Mouse (Mus musculus) heart, embryonic 11.5 days (tissue): ENCODE data around the gene Cfap97d2. TPM values are rescaled to one million over a fixed set of nuclear protein-coding genes. Genes with fewer than 3 reads are reported as not detected.

ENCODE experiments used
- ATAC-seq: fragments of 200-750 bp; cut with Nextera tagmentation; replicated peaks from 2 replicates; pipeline ENCODE4 v1.8.0; 2017; ENCODE audit warnings: moderate library complexity; ENCODE audit not compliant: insufficient number of reproducible peaks, low FRiP score, low TSS enrichment
- H3K27ac ChIP-seq: fragments of 300-500 bp; sonication (generic); 2 replicates; pipeline ENCODE4 v1.5.1; 2014; ENCODE audit warnings: mild to moderate bottlenecking, low read depth, low read length
- H3K27me3 ChIP-seq: fragments of 300-500 bp; sonication (generic); 2 replicates; pipeline ENCODE4 v1.6.1; 2014; ENCODE audit warnings: mild to moderate bottlenecking, low read length, mixed read lengths; ENCODE audit not compliant: control insufficient read depth, insufficient read depth
- H3K36me3 ChIP-seq: fragments of 300-500 bp; sonication (generic); 2 replicates; pipeline ENCODE4 v1.6.1; 2014; ENCODE audit warnings: mild to moderate bottlenecking, low read length, moderate library complexity, mixed read lengths; ENCODE audit not compliant: control insufficient read depth, insufficient read depth
- H3K4me1 ChIP-seq: fragments of 300-500 bp; sonication (generic); 2 replicates; pipeline ENCODE4 v1.6.1; 2014; ENCODE audit warnings: low read length; ENCODE audit not compliant: control insufficient read depth, insufficient read depth
- H3K4me2 ChIP-seq: fragments of 300-500 bp; sonication (generic); 2 replicates; pipeline ENCODE4 v1.6.1; 2014; ENCODE audit warnings: mild to moderate bottlenecking, moderate library complexity
- H3K4me3 ChIP-seq: fragments of 300-500 bp; sonication (generic); 2 replicates; pipeline ENCODE4 v1.5.1; 2014; ENCODE audit warnings: low read depth, low read length
- H3K9ac ChIP-seq: fragments of 300-500 bp; sonication (generic); 2 replicates; pipeline ENCODE4 v1.6.1; 2014; ENCODE audit warnings: mild to moderate bottlenecking, low read depth, low read length, moderate library complexity
- H3K9me3 ChIP-seq: fragments of 300-500 bp; sonication (generic); replicated peaks from 2 replicates; pipeline ENCODE4 v1.6.1; 2016; ENCODE audit warnings: low read length; ENCODE audit not compliant: control insufficient read depth
- WGBS: fragments of 180-500 bp; shearing (Covaris S2); extraction: QIAGEN DNeasy Blood & Tissue Kit; methylation state at CpG from one replicate; pipeline ENCODE4 v1.1.7; 2014; ENCODE audit not compliant: insufficient replicate concordance; 5-methylcytosine and 5-hydroxymethylcytosine counted together
- polyA plus RNA-seq: library from polyadenylated mRNA; unstranded; fragments of >200 nt; fragmentation: Nextera tagmentation; extraction: Ambion mirVana; gene quantifications from 2 replicates; pipeline ENCODE4 v1.2.1, GENCODE M21; 2014

Cfap97d2 gene
- polyA plus RNA-seq, 1 experiment from 2014 or later: not detected

DNA sequence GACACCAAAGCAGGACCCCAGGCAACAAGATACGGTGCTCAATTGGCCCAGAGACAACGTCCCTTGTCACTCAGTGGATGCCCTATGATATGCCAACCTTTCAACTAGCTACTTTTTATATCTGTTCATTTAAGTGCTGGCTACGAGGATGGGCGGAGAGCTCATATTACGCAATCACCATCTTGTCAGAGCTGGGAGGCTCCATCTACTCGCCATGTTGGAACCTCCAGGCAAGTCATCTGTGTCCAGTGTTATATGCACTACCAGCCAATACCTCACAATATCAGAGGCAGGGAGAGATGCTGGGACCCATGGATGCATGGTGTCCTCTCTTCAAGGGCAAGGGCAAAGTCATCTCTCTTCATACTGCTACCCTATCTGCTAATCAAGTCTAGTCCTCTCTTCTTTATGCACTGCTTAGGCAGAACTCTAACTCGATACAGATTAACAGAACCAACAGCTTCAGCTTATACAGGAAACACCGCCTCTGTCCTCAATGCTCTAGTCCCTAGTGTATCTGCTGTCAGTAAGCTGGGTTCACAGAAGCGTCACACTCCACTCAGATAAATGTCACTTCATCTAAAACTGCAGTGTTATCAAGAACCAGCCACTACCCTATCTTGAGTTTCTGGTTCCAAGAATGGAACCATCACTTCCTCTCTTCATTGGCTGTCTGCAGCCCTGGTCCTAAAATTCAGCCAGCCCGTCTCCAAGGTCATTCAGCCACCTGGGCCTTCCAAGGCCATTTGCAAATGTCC, 34.3 kb upstream of the Cfap97d2 start:
- 68% methylated on average over 10 of the region's 10 CpGs for WGBS
- Histone ChIP-seq H3K9ac (no peak overlapping the region), H3K4me1 (peaks cover 76% of the 10 kb centered on the region), H3K36me3 (no peaks in the 10 kb centered on the region), H3K9me3 (no peaks in the 10 kb centered on the region), H3K4me3 (no peak overlapping the region), H3K27ac (no peak overlapping the region), H3K27me3 (no peaks in the 10 kb centered on the region), H3K4me2 (no peak overlapping the region)
- no peak for ATAC-seq

DNA sequence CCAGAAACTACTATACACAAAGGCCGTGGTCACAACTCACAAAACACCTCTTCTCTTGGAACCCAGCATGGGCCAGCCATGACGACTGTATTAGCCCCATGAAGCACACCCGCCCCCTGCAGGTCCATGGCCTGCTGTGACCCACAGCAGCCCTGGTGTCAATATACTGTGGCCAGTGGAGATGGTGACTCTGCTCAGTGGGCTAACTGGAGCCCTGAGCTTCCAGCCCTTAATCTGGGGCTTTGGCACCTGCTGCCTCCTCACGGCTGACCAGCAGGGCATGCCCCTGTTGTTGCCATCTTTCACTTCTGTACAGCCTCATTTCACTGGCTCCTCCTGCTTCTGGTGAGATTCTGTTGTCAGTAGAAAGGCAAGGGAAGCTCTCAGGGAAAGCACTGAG, 32.5 kb upstream of the Cfap97d2 start:
- no peaks in the 10 kb centered on the region for H3K36me3 ChIP-seq
- no peak for ATAC-seq
- H3K4me3 ChIP-seq: no peak overlapping the region
- H3K27ac ChIP-seq: peak overlapping the region; percentile 16; the same call in 1 of the 2 replicates
- H3K9me3 ChIP-seq: no peaks in the 10 kb centered on the region
- peak overlapping the region; percentile 19; the same call in 1 of the 2 replicates for H3K4me2 ChIP-seq
- H3K27me3 ChIP-seq: no peaks in the 10 kb centered on the region
- 62% methylated on average over 4 of the region's 4 CpGs for WGBS
- peak overlapping the region; percentile 47; the same call in 1 of the 2 replicates for H3K9ac ChIP-seq
- peaks cover 67% of the 10 kb centered on the region for H3K4me1 ChIP-seq

DNA sequence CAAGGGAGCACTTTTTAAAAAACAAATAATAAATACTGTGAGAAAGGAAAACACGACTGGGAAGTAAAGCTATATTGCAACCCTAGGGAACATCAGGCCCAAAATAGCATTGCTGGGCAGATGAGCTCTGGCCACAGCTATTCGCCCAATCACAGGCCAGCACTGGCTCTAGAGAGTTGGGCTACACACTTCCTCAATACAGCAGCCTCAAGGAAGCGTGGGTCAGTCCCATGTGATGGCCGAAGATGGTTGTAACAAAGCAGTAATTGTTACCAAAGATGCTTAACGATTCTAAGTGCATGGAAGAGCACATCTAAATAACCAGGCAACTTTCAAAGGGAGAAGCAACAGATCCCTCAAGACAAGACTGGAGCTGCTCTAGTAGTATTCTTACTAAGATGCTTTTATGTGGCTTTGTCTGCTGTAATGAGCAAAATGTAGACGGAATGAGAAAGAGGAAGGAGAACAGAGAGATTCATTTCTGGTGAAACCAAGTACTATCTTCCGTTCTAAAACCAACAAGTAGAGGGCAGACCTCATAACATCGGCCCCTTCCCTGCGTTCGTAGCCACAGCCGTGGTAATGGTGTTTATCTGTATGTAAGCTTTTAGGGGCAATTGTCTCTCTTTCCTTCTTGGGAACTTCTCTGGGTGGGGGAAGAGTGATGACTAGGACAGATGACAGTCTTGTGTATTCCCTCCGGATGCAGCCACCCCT, 31.2 kb upstream of the Cfap97d2 start:
- Histone ChIP-seq H3K4me3 (no peak overlapping the region), H3K27ac (0 out of 2 replicates have a peak overlapping the region, but pooled peaks have one; percentile 30), H3K9ac (no peak overlapping the region), H3K4me1 (peaks cover 56% of the 10 kb centered on the region), H3K36me3 (no peaks in the 10 kb centered on the region), H3K27me3 (peaks cover 4% of the 10 kb centered on the region; the same call in 1 of the 2 replicates), H3K4me2 (peak overlapping the region; percentile 77), H3K9me3 (no peaks in the 10 kb centered on the region)
- WGBS: 40% methylated on average over 12 of the region's 12 CpGs
- ATAC-seq: no peak

DNA sequence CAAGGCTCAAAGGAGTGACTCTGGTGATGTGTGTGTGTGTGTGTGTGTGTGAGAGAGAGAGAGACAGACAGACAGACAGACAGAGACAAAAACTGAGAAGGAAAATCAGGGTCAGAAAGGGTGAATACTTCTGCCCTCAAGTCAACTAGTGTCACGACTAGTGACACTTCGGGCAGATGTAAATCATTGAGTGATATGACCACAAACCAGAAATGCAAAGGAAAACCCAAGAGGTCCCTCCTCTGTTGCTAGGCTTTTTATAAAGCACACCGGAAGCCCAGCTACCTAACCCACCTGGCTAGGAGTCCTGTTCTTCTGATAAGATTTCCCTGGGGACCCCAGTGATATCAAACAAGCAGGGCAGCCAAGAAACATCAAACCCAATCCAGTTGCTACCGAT, 30.6 kb upstream of the Cfap97d2 start:
- H3K4me2 ChIP-seq: peak overlapping the region; percentile 77
- 54% methylated on average over 4 of the region's 4 CpGs for WGBS
- peaks cover 4% of the 10 kb centered on the region; the same call in 1 of the 2 replicates for H3K27me3 ChIP-seq
- H3K4me3 ChIP-seq: peak overlapping the region; percentile 72
- H3K9ac ChIP-seq: peak overlapping the region; percentile 24; the same call in 1 of the 2 replicates
- no peak for ATAC-seq
- H3K4me1 ChIP-seq: peaks cover 49% of the 10 kb centered on the region
- no peak overlapping the region for H3K27ac ChIP-seq
- H3K9me3 ChIP-seq: no peaks in the 10 kb centered on the region
- no peaks in the 10 kb centered on the region for H3K36me3 ChIP-seq

DNA sequence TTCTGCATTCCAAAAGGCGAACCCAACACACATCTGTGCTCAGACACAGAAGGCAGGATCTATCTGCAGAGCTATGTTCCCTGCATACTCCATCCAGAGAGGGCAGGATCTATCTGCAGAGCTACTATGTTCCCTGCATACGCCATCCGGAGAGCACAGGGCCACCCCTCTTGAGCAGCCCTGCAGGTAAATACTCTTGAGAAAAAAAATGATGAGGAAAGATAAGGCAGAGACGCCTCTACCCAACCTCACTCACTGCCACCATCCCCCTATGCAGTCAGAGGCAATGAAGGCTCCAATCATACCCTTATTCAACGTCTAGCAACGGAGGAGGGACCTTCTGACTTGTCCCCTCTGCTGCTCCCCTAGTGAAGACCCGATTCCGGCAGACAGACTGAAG, 30.2 kb upstream of the Cfap97d2 start:
- peak overlapping the region; percentile 77 for H3K4me2 ChIP-seq
- 36% methylated on average over 8 of the region's 8 CpGs for WGBS
- no peak for ATAC-seq
- H3K27ac ChIP-seq: 0 out of 2 replicates have a peak overlapping the region, but pooled peaks have one; percentile 70
- peaks cover 4% of the 10 kb centered on the region; the same call in 1 of the 2 replicates for H3K27me3 ChIP-seq
- H3K36me3 ChIP-seq: no peaks in the 10 kb centered on the region
- peaks cover 46% of the 10 kb centered on the region for H3K4me1 ChIP-seq
- H3K9ac ChIP-seq: peak overlapping the region; percentile 78
- no peaks in the 10 kb centered on the region for H3K9me3 ChIP-seq
- peak overlapping the region; percentile 72 for H3K4me3 ChIP-seq

DNA sequence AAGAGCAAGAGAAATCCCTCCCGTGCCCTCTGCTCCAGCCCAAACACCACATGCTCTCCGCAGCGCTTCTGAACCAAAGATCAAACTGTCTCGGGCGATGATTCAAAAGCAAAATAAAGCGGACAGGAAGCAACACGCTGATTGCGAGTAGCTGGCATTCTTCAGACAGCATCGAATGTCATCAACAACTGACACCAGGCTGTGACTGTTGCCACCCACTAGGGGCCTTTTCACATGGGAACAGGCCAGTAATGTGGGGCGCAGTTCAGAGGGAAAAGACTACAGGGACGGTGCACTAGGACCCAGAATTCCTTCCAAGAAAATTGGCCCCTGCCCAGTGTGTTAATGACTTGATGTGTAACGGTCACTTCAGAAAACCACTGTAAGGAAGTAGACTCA, 29.4 kb upstream of the Cfap97d2 start:
- no peak for ATAC-seq
- Histone ChIP-seq H3K27me3 (peaks cover 4% of the 10 kb centered on the region; the same call in 1 of the 2 replicates), H3K4me2 (peak overlapping the region; percentile 77), H3K9ac (peak overlapping the region; percentile 78), H3K4me3 (peak overlapping the region; percentile 72), H3K27ac (peak overlapping the region; percentile 77), H3K9me3 (no peaks in the 10 kb centered on the region), H3K4me1 (peaks cover 38% of the 10 kb centered on the region), H3K36me3 (no peaks in the 10 kb centered on the region)
- WGBS: under 1% methylated on average over 12 of the region's 12 CpGs

DNA sequence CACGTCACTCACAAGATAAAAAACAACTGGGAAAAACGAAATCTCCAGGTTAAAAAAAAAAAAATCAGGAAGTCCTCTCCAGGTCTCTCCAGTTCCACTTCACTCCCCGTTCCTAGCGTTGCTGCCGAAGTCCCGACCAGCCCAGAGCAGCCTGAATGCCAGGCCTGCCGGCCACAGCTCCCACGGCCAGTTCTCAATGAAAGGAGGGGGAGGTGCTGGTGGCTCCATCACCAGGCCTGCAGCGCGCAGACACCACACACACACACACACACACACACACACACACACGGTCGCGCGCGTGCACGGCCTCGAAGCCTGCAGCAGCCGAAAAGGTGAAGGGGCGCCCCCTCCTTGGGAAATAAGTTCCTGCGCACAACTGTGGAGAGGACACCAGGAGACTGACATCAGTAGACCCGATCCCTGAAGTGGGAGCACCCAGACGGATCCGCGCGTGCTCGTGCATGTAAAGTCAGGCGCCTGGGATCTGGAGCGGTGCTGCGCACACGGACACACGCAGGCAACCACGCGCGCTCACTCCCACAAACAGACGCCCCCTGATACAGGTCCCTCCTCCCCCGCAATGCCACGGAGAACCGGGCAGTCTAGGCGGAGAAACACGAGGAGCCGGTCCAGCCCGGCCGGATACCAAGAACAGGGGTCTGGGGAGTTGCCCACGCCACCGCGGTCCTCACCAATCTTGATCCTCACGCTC, 28.8 kb upstream of the Cfap97d2 start:
- H3K27ac ChIP-seq: peak overlapping the region; percentile 77
- H3K4me1 ChIP-seq: peaks cover 33% of the 10 kb centered on the region
- H3K36me3 ChIP-seq: no peaks in the 10 kb centered on the region
- H3K9ac ChIP-seq: peak overlapping the region; percentile 78
- no peaks in the 10 kb centered on the region for H3K9me3 ChIP-seq
- under 1% methylated on average over 44 of the region's 47 CpGs for WGBS
- peak overlapping the region; percentile 72 for H3K4me3 ChIP-seq
- peak; percentile 25 for ATAC-seq
- H3K27me3 ChIP-seq: peaks cover 4% of the 10 kb centered on the region; the same call in 1 of the 2 replicates
- H3K4me2 ChIP-seq: peak overlapping the region; percentile 77

DNA sequence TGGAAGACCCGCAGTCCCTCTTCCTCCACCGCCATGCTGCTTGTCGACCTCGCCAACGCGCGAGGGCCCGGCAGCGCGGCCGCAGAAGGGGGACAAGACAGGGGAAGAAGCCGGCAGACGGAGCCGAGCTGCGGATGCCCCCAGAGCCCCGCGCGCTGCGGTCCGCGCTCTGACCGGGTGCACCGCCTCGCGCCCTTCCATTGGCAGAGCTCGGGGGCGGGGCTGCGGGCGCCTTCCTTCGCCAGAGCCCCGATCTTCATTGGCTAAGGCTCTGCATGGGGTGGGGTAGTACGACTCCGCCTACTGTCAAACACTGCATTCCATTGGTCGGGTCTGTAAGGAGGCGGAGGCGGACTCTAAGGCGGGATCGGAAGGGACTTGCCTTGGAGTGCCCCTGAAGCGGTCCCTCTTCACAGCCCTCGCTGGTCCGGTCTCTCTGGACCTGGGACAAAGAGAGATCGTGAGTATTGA, 28.2 kb upstream of the Cfap97d2 start, which contains the start of gene Rasa3:
Gene Rasa3, minus strand, starts transcription at position 191 of the 471 bp plus-strand sequence.
- WGBS: 0% methylated on average over 30 of the region's 42 CpGs
- peaks cover 33% of the 10 kb centered on the region for H3K4me1 ChIP-seq
- H3K4me3 ChIP-seq: peak within 1 kb of the TSS; percentile 72
- H3K9ac ChIP-seq: peak within 1 kb of the TSS; percentile 78
- peak within 1 kb of the TSS; percentile 77 for H3K4me2 ChIP-seq
- no peaks in the 10 kb centered on the region for H3K9me3 ChIP-seq
- ATAC-seq: peak; percentile 98
- H3K27ac ChIP-seq: peak within 1 kb of the TSS; percentile 77
- H3K36me3 ChIP-seq: no peaks in the 10 kb centered on the region
- peaks cover 4% of the 10 kb centered on the region; the same call in 1 of the 2 replicates for H3K27me3 ChIP-seq
